Mouse (Mus musculus): Measurements from ENCODE around the gene Zfp62. TPM values are rescaled to one million over a fixed set of nuclear protein-coding genes. Genes with fewer than 3 reads are reported as not detected.
"Not testable (repeated sequence)": the region's sequence is repeated elsewhere in the genome, so short reads cannot be mapped to it uniquely, and the experiment has no call there.

Zfp62 gene
- 10.2 and 10.4 TPM in 2 replicates for polyA plus RNA-seq (2015; fragmentation: Nextera tagmentation; extraction: Ambion mirVana)

DNA sequence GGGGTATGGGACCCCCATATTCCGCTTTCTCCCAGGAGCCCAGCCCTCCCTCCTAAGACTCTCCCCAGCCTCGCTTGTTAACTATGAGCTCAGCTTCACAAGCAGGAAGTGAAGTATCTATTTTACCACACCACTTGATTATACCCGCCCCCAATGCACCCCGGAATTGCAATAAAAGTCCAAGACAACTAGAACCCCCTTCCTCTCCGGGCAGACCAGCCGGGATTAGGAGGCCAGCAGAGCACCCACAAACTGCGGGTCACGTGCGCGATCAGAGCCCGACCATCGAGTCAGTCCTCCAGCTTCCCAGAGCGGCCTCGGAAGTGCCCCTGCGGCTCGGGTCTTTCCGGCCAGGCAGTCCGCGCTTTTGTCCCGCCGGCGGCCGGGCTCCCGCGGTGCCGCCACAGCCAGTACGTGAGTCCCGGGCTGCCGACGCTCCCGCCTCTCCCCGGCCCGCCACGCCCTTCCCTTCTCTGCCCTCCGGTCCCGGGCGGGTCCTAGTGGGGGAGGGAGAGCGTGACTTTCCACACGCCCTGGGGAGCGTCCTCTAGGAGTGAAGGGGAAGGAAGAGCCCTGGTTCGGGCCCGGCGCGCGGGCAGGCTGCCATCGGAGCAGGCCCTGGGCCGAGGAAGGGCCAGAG, at the start of gene Zfp62:
TSS of gene Zfp62 (plus strand) at position 164 of the 640 bp plus-strand sequence.
- under 1% methylated on average over 47 of the region's 47 CpGs for WGBS (ENCODE audit: insufficient replicate concordance)
- Histone ChIP-seq H3K9me3 (replicated peaks) (no peaks in the 10 kb centered on the region), H3K4me3 (replicated peaks) (peak within 1 kb of the TSS; percentile 88), H3K36me3 (replicated peaks) (0 out of 2 replicates have a peak, but pooled peaks cover 9% of the 10 kb centered on the region), H3K9ac (peak within 1 kb of the TSS; percentile 91), H3K27me3 (no peaks in the 10 kb centered on the region), H3K4me2 (peak within 1 kb of the TSS; percentile 92), H3K27ac (replicated peaks) (peak within 1 kb of the TSS; percentile 99), H3K4me1 (replicated peaks) (peaks cover 47% of the 10 kb centered on the region)
- ATAC-seq (ENCODE audit: insufficient read depth) = peak; percentile 96

DNA sequence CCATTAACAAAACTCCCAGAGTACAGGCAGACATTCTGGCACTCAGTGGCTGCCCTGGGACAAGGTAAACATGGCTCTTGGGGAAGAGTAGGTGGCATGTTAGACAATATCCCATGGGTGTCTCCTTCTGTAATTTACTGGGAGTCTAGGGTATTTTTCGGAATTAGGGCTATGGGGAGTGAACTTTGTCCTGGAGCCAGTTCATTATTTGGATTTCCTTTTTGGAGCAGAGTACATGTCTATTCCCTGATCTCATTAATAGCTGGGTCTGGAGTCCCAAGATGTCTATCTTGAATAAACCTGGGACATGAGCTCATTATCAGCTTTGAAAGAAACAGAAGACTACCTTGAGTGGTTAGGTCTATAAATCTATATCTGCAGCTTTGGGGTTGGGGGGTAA, 49.0 kb upstream of the Zfp62 start, which contains the start of gene Olfr1394:
TSS of gene Olfr1394 (plus strand) at position 301 of the 400 bp plus-strand sequence.
- H3K4me3 ChIP-seq (replicated peaks) = no peak within 1 kb of the TSS
- no peaks in the 10 kb centered on the region for H3K4me1 ChIP-seq (replicated peaks)
- no peaks in the 10 kb centered on the region for H3K27me3 ChIP-seq
- WGBS (ENCODE audit: insufficient replicate concordance) = 48% methylated on average over 1 of the region's 1 CpGs
- no peak within 1 kb of the TSS for H3K9ac ChIP-seq
- H3K9me3 ChIP-seq (replicated peaks) = no peaks in the 10 kb centered on the region
- no peak within 1 kb of the TSS for H3K27ac ChIP-seq (replicated peaks)
- no peak within 1 kb of the TSS for H3K4me2 ChIP-seq
- no peaks in the 10 kb centered on the region for H3K36me3 ChIP-seq (replicated peaks)
- ATAC-seq (ENCODE audit: insufficient read depth) = no peak

DNA sequence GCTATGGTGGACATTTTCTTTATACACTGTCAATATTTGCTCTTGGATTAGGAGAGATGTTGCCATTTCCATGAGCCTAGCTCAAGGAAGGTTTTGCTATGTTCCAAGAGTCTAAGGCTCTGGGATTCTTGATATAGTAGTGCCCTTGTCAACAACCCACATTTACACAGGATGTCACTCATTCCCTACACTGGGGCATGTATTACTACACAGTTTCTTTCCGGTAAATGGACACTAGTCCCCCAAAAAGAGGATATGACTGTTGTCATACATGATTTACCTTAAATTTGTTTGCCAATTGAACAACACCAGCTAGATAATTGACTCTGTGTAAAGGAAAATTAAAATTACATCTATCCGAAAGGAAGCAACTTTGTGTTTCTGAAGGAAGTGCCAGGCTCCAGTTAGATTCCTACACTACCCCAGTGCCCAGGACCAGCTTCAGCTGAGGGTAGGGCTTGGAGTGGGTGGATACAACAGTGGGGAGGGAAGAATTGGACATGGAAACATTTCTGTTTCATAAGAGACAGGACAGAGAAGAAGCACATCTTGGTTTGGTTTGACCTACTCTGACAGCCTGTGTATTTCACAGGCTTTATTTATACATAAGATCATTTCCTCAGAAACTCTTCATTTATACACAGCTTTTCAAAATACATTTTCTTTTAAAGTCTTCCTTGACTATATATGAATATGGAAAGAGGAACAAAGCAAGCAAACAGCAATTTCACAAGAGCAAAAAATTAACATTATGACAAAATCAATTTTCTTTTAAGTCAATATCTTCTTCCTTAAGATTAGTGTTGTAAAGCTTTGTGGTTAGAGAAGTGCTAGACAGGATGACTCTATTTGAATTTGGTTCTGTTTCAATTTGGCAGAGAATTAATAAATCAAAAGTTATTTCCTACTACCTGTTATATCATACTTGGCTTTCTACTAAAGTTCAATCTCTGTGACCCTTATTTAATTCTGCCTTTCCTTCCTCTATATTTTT, 46.0 kb upstream of the Zfp62 start:
- Histone ChIP-seq H3K4me2 (no peak overlapping the region), H3K4me1 (replicated peaks) (no peaks in the 10 kb centered on the region), H3K27me3 (no peaks in the 10 kb centered on the region), H3K9me3 (replicated peaks) (no peaks in the 10 kb centered on the region), H3K4me3 (replicated peaks) (no peak overlapping the region), H3K9ac (no peak overlapping the region), H3K36me3 (replicated peaks) (no peaks in the 10 kb centered on the region), H3K27ac (replicated peaks) (no peak overlapping the region)
- no peak for ATAC-seq (ENCODE audit: insufficient read depth)
- 60% methylated on average over 2 of the region's 2 CpGs for WGBS (ENCODE audit: insufficient replicate concordance)

DNA sequence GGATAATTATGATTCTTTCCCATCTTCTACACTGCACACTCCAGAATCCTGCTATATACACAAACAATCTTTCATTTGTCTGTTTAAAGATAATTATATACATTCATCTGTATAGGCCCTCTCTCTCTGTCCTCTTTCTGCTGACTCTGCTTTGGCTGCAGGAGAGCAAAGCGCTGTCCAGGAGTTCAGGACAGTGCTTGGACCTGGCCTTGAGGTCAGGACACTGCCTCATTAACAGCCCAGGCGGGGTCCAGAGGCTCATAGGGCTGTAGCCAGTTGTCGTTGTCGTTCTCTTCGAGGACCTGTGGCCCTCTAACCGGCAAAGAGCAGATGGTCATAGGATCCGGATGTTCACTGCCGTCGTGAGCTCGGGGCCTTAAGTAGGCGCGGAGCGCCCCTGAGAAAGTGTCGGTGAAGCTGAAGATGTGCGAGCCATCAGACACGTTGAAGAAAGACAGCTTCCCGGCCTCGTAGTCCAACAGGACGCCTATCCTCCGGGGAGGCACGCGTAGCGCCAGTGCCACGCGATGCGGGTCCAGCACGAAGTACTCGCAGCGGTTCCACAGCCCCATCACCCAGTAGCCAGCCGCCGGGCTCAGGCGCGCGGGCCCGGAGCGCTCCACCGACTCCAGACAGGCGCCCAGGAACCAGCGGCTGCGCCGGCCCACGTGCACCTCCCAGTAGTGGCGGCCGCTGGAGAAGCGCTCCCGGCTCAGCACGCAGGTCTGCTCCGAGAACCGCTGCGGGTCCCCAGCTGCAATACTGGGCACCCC, 34.1 kb upstream of the Zfp62 start:
- Histone ChIP-seq H3K36me3 (replicated peaks) (no peaks in the 10 kb centered on the region), H3K4me2 (peak overlapping the region; percentile 51), H3K27me3 (peaks cover 18% of the 10 kb centered on the region), H3K9ac (no peak overlapping the region), H3K4me3 (replicated peaks) (peak overlapping the region; percentile 18; the same call in 1 of the 2 replicates), H3K9me3 (replicated peaks) (no peaks in the 10 kb centered on the region), H3K27ac (replicated peaks) (no peak overlapping the region), H3K4me1 (replicated peaks) (no peaks in the 10 kb centered on the region; the same call in 1 of the 2 replicates)
- ATAC-seq (ENCODE audit: insufficient read depth) = no peak
- WGBS (ENCODE audit: insufficient replicate concordance) = 21% methylated on average over 50 of the region's 50 CpGs

DNA sequence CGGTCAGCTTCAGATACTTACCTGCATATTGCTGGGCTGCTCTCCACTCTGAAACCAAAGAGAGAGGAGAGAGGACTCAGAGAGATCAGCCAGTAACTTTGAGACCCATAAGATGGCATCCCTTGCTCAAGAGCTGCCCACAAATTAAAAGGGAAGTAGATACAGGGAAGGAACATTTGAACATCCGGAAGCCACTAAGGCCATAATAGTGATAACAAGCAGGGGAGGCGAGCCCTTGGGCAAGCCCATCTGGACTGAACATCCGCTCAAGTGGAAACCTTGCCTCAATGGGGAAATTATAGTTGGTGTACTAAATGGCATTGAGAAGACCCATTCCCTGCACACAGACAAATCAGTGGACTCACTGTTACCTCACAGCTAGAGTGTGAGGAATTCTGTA, 32.5 kb upstream of the Zfp62 start:
- H3K9ac ChIP-seq = no peak overlapping the region
- H3K36me3 ChIP-seq (replicated peaks) = no peaks in the 10 kb centered on the region
- no peaks in the 10 kb centered on the region; the same call in 1 of the 2 replicates for H3K4me1 ChIP-seq (replicated peaks)
- no peak overlapping the region for H3K27ac ChIP-seq (replicated peaks)
- peaks cover 18% of the 10 kb centered on the region for H3K27me3 ChIP-seq
- no peak for ATAC-seq (ENCODE audit: insufficient read depth)
- WGBS (ENCODE audit: insufficient replicate concordance) = 33% methylated on average over 4 of the region's 4 CpGs
- H3K4me3 ChIP-seq (replicated peaks) = no peak overlapping the region
- H3K4me2 ChIP-seq = no peak overlapping the region
- H3K9me3 ChIP-seq (replicated peaks) = no peaks in the 10 kb centered on the region

DNA sequence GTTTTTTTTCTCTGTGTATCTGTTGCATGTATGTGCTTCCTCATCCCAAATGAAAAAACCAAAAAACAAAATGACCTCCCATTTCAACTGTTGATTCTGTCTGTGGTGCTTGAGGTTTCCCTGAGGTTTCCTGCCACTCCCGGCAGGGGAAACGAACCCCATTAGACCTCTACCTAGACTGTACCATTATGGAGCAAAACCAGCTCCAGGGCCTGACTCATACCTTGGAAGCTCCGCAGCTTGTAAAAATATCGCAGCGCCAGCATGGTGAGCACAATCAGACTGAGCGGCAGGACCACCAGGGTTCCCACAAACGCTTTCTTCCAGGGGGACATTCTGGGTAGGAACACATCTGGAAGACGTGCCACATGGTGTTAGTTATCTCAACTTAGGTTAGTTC, 27.7 kb upstream of the Zfp62 start:
- WGBS (ENCODE audit: insufficient replicate concordance) = 21% methylated on average over 8 of the region's 8 CpGs
- H3K27ac ChIP-seq (replicated peaks) = no peak overlapping the region
- H3K9ac ChIP-seq = no peak overlapping the region
- no peak overlapping the region for H3K4me2 ChIP-seq
- H3K4me3 ChIP-seq (replicated peaks) = no peak overlapping the region
- no peaks in the 10 kb centered on the region for H3K27me3 ChIP-seq
- 0 out of 2 replicates have a peak, but pooled peaks cover 3% of the 10 kb centered on the region for H3K4me1 ChIP-seq (replicated peaks)
- no peaks in the 10 kb centered on the region for H3K36me3 ChIP-seq (replicated peaks)
- no peaks in the 10 kb centered on the region for H3K9me3 ChIP-seq (replicated peaks)
- no peak for ATAC-seq (ENCODE audit: insufficient read depth)

DNA sequence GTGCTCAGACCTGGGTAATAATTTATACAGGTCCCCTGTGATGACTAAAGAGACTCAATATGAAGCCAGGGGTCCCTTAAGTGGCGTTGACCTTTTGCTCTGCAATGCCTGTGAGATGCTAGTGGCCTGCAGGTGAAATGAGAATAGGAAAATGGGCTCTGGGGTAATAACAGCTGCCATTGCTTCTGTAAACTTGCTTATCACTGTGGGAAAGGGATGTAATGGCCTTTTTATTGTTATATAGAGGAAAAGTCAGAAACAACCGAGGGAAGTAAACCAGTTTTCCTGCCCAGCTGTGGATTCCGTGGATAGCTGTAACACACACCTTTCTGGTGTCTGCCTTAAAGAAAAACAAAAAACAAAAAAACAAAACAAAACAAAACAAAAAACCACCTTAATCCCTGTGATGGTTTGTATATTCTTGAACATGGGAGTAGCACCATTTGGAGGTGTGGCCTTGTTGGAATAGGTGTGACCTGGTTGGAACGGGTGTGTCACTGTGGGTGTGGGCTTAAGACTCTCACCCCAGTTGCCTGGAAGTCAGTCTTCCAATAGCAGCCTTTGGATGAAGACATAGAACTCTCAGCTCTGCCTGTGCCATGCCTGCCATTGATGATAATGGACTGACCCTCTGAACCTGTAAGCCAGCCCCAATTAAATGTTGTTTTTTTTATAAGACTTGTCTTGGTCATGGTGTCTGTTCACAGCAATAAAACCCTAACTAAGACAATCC, 26.9 kb upstream of the Zfp62 start:
- not testable (repeated sequence) for ATAC-seq (ENCODE audit: insufficient read depth); H3K4me3 ChIP-seq (replicated peaks); H3K4me1 ChIP-seq (replicated peaks); H3K9ac ChIP-seq; H3K4me2 ChIP-seq; H3K9me3 ChIP-seq (replicated peaks); H3K36me3 ChIP-seq (replicated peaks); H3K27me3 ChIP-seq; H3K27ac ChIP-seq (replicated peaks)
- WGBS (ENCODE audit: insufficient replicate concordance) = 58% methylated on average over 4 of the region's 4 CpGs

DNA sequence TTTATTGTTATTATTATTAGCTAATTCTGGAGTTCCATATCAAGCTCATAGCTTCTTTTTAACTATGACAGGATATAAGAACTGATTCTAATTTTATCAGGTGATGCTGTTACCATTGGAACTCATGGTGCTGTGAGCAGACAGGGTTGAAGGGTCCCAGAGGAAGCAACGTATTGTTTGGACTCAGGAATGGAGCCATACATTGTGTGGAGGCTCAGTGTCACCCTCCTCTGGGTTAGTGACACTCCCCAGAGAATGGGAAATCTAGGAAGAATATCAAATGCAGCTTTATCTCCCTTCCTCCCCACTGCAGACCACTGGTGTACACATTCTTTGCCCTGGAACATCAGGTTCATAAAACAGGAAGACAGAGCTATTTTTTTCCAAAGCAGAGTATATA, 19.9 kb upstream of the Zfp62 start:
- Histone ChIP-seq H3K9ac (no peak overlapping the region), H3K27me3 (no peaks in the 10 kb centered on the region), H3K9me3 (replicated peaks) (no peaks in the 10 kb centered on the region), H3K4me1 (replicated peaks) (no peaks in the 10 kb centered on the region), H3K36me3 (replicated peaks) (no peaks in the 10 kb centered on the region), H3K4me3 (replicated peaks) (no peak overlapping the region), H3K27ac (replicated peaks) (no peak overlapping the region), H3K4me2 (no peak overlapping the region)
- no peak for ATAC-seq (ENCODE audit: insufficient read depth)
- WGBS (ENCODE audit: insufficient replicate concordance) = 57% methylated on average over 1 of the region's 1 CpGs

DNA sequence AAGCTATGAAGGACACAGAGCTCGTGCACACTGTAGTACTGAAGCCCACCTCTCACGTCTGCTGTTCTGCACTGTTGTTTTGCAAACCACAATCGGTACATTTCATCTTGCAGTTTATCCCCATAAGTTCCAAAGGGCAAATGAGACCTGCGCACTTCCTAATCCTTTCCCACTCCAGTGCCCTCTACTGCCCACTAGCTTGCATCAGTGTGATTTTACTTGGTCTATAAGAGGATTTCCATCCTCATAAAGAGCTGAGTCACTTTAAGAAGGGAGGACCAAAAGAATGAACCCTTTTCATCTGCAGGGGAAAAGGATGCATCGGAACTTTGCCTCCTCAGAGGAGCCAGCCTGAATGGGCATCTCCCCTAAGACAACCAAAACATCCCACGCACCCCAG, 16.6 kb upstream of the Zfp62 start:
- no peaks in the 10 kb centered on the region for H3K27me3 ChIP-seq
- no peak for ATAC-seq (ENCODE audit: insufficient read depth)
- 65% methylated on average over 6 of the region's 6 CpGs for WGBS (ENCODE audit: insufficient replicate concordance)
- no peak overlapping the region for H3K4me2 ChIP-seq
- H3K9ac ChIP-seq = no peak overlapping the region
- no peak overlapping the region for H3K27ac ChIP-seq (replicated peaks)
- H3K9me3 ChIP-seq (replicated peaks) = no peaks in the 10 kb centered on the region
- no peak overlapping the region for H3K4me3 ChIP-seq (replicated peaks)
- no peaks in the 10 kb centered on the region for H3K4me1 ChIP-seq (replicated peaks)
- no peaks in the 10 kb centered on the region for H3K36me3 ChIP-seq (replicated peaks)

DNA sequence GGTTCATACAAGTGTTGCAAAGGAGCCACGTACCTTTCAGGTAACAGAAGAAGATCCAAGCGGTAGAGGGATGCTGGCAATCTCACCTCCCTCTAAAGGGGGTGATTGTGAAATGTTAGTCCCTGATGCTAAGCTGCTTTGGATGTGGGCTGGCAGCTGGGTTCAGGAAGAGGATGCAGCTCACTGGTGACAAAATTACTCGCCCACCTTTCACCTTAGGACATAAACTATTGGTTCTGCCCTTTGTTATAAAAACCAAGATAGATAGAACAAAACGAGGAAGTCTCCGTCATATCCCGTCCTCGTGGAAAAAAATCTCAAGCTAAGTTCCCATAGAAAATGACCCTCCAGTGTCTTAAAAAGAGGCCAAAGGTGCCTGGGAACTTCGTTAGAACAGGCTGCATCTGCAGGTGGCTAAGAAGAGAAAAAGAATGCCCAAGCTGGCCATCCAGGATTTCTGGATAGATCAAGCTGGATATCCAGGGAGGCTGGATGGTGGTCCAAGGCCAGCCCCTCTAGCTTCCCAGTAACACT, 16.1 kb upstream of the Zfp62 start, which contains the start of gene Btnl9:
TSS of gene Btnl9 (minus strand) at position 205 of the 534 bp plus-strand sequence.
- ATAC-seq (ENCODE audit: insufficient read depth) = no peak
- no peak within 1 kb of the TSS for H3K27ac ChIP-seq (replicated peaks)
- no peaks in the 10 kb centered on the region for H3K36me3 ChIP-seq (replicated peaks)
- H3K4me1 ChIP-seq (replicated peaks) = no peaks in the 10 kb centered on the region
- no peaks in the 10 kb centered on the region for H3K9me3 ChIP-seq (replicated peaks)
- 39% methylated on average over 8 of the region's 8 CpGs for WGBS (ENCODE audit: insufficient replicate concordance)
- H3K27me3 ChIP-seq = no peaks in the 10 kb centered on the region
- no peak within 1 kb of the TSS for H3K4me2 ChIP-seq
- no peak within 1 kb of the TSS for H3K4me3 ChIP-seq (replicated peaks)
- H3K9ac ChIP-seq = no peak within 1 kb of the TSS

All from liver, embryonic 15.5 days (tissue).